Mouse (Mus musculus) embryo, embryonic 10 days (tissue): ENCODE results near the gene Hist1h2be.
"Not testable (repeated sequence)": the region's sequence is repeated elsewhere in the genome, so short reads cannot be mapped to it uniquely, and the experiment has no call there.

Experiments used
- DNase-seq: peaks from one replicate; pipeline ENCODE4 v3.0.0-alpha.2; 2015; ENCODE audit warnings: low spot score

The Hist1h2be gene

GRCm38 (mm10) chr13:23591886-23592285 is 29.0 kb downstream of the Hist1h2be start:
- DNase-seq, result not testable (repeated sequence)

GRCm38 (mm10) chr13:23591206-23591605 is 29.7 kb downstream of the Hist1h2be start:
- no peak for DNase-seq

- no peak for DNase-seq
Observed at GRCm38 (mm10) chr13:23586940-23587225, 34.0 kb downstream of the Hist1h2be start.

GRCm38 (mm10) chr13:23586099-23586939 is 34.6 kb downstream of the Hist1h2be start:
- DNase-seq, result peak; percentile 45

GRCm38 (mm10) chr13:23585442-23586098 is 35.4 kb downstream of the Hist1h2be start:
- DNase-seq, result peak; percentile 89

GRCm38 (mm10) chr13:23585029-23585441 is 35.9 kb downstream of the Hist1h2be start:
- peak; percentile 89 for DNase-seq

GRCm38 (mm10) chr13:23584331-23584730 is 36.6 kb downstream of the Hist1h2be start:
- peak; percentile 50 for DNase-seq

- peak; percentile 47 for DNase-seq
Observed at GRCm38 (mm10) chr13:23583387-23584068, 37.4 kb downstream of the Hist1h2be start.

GRCm38 (mm10) chr13:23582219-23583056 is 38.5 kb downstream of the Hist1h2be start:
- DNase-seq, result peak; percentile 47

GRCm38 (mm10) chr13:23581408-23582218 is 39.3 kb downstream of the Hist1h2be start, which contains the start of gene Hist1h4d:
TSS of gene Hist1h4d (plus strand) at chr13:23581598.
- DNase-seq, result peak; percentile 94

- no peak for DNase-seq
Observed at GRCm38 (mm10) chr13:23577835-23578234, 43.1 kb downstream of the Hist1h2be start.

GRCm38 (mm10) chr13:23576906-23577639 is 43.9 kb downstream of the Hist1h2be start:
- no peak for DNase-seq

- peak; percentile 74 for DNase-seq
Observed at GRCm38 (mm10) chr13:23576351-23576881, 44.5 kb downstream of the Hist1h2be start.

GRCm38 (mm10) chr13:23575864-23576313 is 45.0 kb downstream of the Hist1h2be start:
- not testable (repeated sequence) for DNase-seq

- peak; percentile 89 for DNase-seq
Observed at GRCm38 (mm10) chr13:23575271-23575851, 45.6 kb downstream of the Hist1h2be start, which contains the start of gene Hist1h3d. TSS of gene Hist1h3d (plus strand) at chr13:23575763.

- not testable (repeated sequence) for DNase-seq
Observed at GRCm38 (mm10) chr13:23574546-23575170, 46.3 kb downstream of the Hist1h2be start.

- DNase-seq, result peak; percentile 98
Observed at GRCm38 (mm10) chr13:23573898-23574524, 46.9 kb downstream of the Hist1h2be start, which contains the start of the genes Hist1h2bf and Hist1h2ad. TSS of gene Hist1h2bf (minus strand) at chr13:23574196. TSS of gene Hist1h2ad (plus strand) at chr13:23574381.
